In the genomic region with DNA sequence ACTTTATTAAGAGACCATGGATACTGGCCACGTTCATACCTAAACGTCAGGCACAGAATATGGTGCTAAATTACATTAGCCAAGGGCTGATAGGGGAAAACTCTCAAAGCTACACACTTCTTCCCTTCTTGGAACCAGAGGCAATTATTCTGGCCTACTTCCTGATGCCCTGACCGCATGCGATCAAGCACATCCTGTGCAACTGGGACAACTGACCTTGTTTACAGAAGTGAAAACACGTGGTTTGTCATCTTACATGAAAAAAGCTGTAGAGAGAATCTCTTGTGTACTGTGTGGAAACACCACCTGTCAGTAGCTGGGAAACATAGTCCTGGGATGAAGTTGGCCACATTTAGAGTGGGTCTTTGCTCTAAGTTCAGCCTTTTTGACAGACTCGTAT, we compare ENCODE assay signal across 1 mouse cellular context.
A peak's percentile ranks its signal among the peaks of the same experiment; 100 is the strongest.
TF ChIP-seq lines count a peak whose summit lies in the region.

No protein-coding gene starts in this region.

TF ChIP-seq in CH12.LX, 34 proteins besides CTCF, POLR2A, EP300 and RAD21 (continued from another document):
- no peak for TF ChIP-seq KAT2A (IDR thresholded peaks at IDR 0.05; ENCODE audit: insufficient replicate concordance, low read length)
- TF ChIP-seq GABPA (IDR thresholded peaks at IDR 0.05; ENCODE audit: insufficient replicate concordance, low read depth, low read length): no peak
- TF ChIP-seq RCOR1 (conservative IDR thresholded peaks at IDR 0.05; ENCODE audit: low read depth, low read length): no peak
- peak; percentile 69; the same call in 1 of the 2 replicates for TF ChIP-seq MXI1 (IDR thresholded peaks at IDR 0.05; ENCODE audit: low read depth, low read length)
- TF ChIP-seq NELFE (IDR thresholded peaks at IDR 0.05; ENCODE audit: low read depth, low read length): no peak
- TF ChIP-seq ZKSCAN1 (IDR thresholded peaks at IDR 0.05; ENCODE audit: borderline replicate concordance, low read depth, low read length): no peak
